Mouse (Mus musculus) liver, embryonic 12.5 days (tissue): ENCODE results near the gene Cnnm3. TPM values are rescaled to one million over a fixed set of nuclear protein-coding genes. Genes with fewer than 3 reads are reported as not detected.

Source experiments
- ATAC-seq: fragments of 200-750 bp; cut with Nextera tagmentation; 2 replicates; pipeline ENCODE4 v1.8.0; 2017; ENCODE audit warnings: moderate number of reproducible peaks, mild to moderate bottlenecking, moderate library complexity
- H3K27ac ChIP-seq: fragments of 300-500 bp; sonication (generic); 2 replicates; pipeline ENCODE4 v1.5.1; 2016; ENCODE audit warnings: mild to moderate bottlenecking
- H3K27me3 ChIP-seq: fragments of 300-500 bp; sonication (generic); replicated peaks from 2 replicates; pipeline ENCODE4 v1.6.1; 2016; ENCODE audit warnings: mild to moderate bottlenecking, moderate library complexity
- H3K36me3 ChIP-seq: fragments of 300-500 bp; sonication (generic); 2 replicates; pipeline ENCODE4 v1.6.1; 2016; ENCODE audit warnings: mild to moderate bottlenecking, moderate library complexity
- H3K4me1 ChIP-seq: fragments of 300-500 bp; sonication (generic); 2 replicates; pipeline ENCODE4 v1.6.1; 2016
- H3K4me2 ChIP-seq: fragments of 300-500 bp; sonication (generic); 2 replicates; pipeline ENCODE4 v1.6.1; 2016; ENCODE audit warnings: mild to moderate bottlenecking, moderate library complexity
- H3K4me3 ChIP-seq: fragments of 300-500 bp; sonication (generic); 2 replicates; pipeline ENCODE4 v1.5.1; 2016; ENCODE audit warnings: mild to moderate bottlenecking, moderate library complexity
- H3K9ac ChIP-seq: fragments of 300-500 bp; sonication (generic); 2 replicates; pipeline ENCODE4 v1.6.1; 2016; ENCODE audit warnings: mild to moderate bottlenecking, moderate library complexity
- H3K9me3 ChIP-seq: fragments of 300-500 bp; sonication (generic); replicated peaks from 2 replicates; pipeline ENCODE4 v1.6.1; 2016; ENCODE audit warnings: mild to moderate bottlenecking, moderate library complexity
- WGBS: fragments of 180-500 bp; shearing (Covaris S2); methylation state at CpG from one replicate; pipeline ENCODE4 v1.1.7; 2016; ENCODE audit not compliant: insufficient replicate concordance; 5-methylcytosine and 5-hydroxymethylcytosine counted together
- polyA plus RNA-seq: library from polyadenylated mRNA; unstranded; fragments of >200 nt; fragmentation: Nextera tagmentation; extraction: Ambion mirVana; gene quantifications from 2 replicates; pipeline ENCODE4 v1.2.1, GENCODE M21; 2016

The Cnnm3 gene
- polyA plus RNA-seq, 1 experiment from 2014 or later, result 1.3 TPM

- Histone ChIP-seq H3K4me1 (peaks cover 30% of the 10 kb centered on the region), H3K36me3 (peaks cover 59% of the 10 kb centered on the region)
Measured at GRCm38 (mm10) chr1:36551904-36552303, 40.2 kb downstream of the Cnnm3 start.

GRCm38 (mm10) chr1:36552506-36552905 is 40.8 kb downstream of the Cnnm3 start:
- no peak for ATAC-seq
- Histone ChIP-seq H3K9ac (no peak overlapping the region), H3K4me2 (no peak overlapping the region), H3K4me1 (peaks cover 29% of the 10 kb centered on the region), H3K4me3 (no peak overlapping the region), H3K36me3 (peaks cover 59% of the 10 kb centered on the region), H3K27me3 (peaks cover 43% of the 10 kb centered on the region), H3K9me3 (no peaks in the 10 kb centered on the region), H3K27ac (no peak overlapping the region)
- WGBS, result 80% methylated on average over 16 of the region's 16 CpGs

More at GRCm38 (mm10) chr1:36551904-36552303, 40.2 kb downstream of the Cnnm3 start:
- Histone ChIP-seq H3K4me3 (no peak overlapping the region), H3K4me2 (no peak overlapping the region), H3K27me3 (peaks cover 37% of the 10 kb centered on the region), H3K27ac (no peak overlapping the region), H3K9ac (no peak overlapping the region), H3K9me3 (no peaks in the 10 kb centered on the region)
- 83% methylated on average over 17 of the region's 17 CpGs for WGBS
- ATAC-seq, result no peak

- H3K9ac ChIP-seq, result no peak overlapping the region
- H3K9me3 ChIP-seq, result no peaks in the 10 kb centered on the region
- ATAC-seq, result no peak
- no peak overlapping the region for H3K4me3 ChIP-seq
- peaks cover 47% of the 10 kb centered on the region for H3K36me3 ChIP-seq
- 0 out of 2 replicates have a peak overlapping the region, but pooled peaks have one; percentile 8 for H3K27ac ChIP-seq
- peaks cover 66% of the 10 kb centered on the region for H3K27me3 ChIP-seq
- H3K4me1 ChIP-seq, result peaks cover 29% of the 10 kb centered on the region
- H3K4me2 ChIP-seq, result peak overlapping the region; percentile 68
- 39% methylated on average over 21 of the region's 21 CpGs for WGBS
Measured at GRCm38 (mm10) chr1:36554633-36555399, 43.1 kb downstream of the Cnnm3 start.

- WGBS, result 15% methylated on average over 8 of the region's 8 CpGs
- Histone ChIP-seq H3K4me1 (peaks cover 29% of the 10 kb centered on the region), H3K27me3 (peaks cover 77% of the 10 kb centered on the region), H3K9me3 (no peaks in the 10 kb centered on the region), H3K27ac (peak overlapping the region; percentile 76), H3K36me3 (peaks cover 36% of the 10 kb centered on the region), H3K9ac (peak overlapping the region; percentile 69), H3K4me3 (peak overlapping the region; percentile 61), H3K4me2 (peak overlapping the region; percentile 68)
- no peak for ATAC-seq
Measured at GRCm38 (mm10) chr1:36555798-36556395, 44.2 kb downstream of the Cnnm3 start.

- Histone ChIP-seq H3K4me3 (peak overlapping the region; percentile 61), H3K4me2 (peak overlapping the region; percentile 68), H3K9me3 (no peaks in the 10 kb centered on the region), H3K9ac (peak overlapping the region; percentile 69), H3K4me1 (peaks cover 31% of the 10 kb centered on the region), H3K27ac (peak overlapping the region; percentile 76), H3K27me3 (peaks cover 86% of the 10 kb centered on the region), H3K36me3 (peaks cover 29% of the 10 kb centered on the region)
- peak; percentile 55 for ATAC-seq
- WGBS, result under 1% methylated on average over 52 of the region's 52 CpGs
Measured at GRCm38 (mm10) chr1:36556553-36557456, 45.1 kb downstream of the Cnnm3 start.

- peak overlapping the region; percentile 76 for H3K27ac ChIP-seq
Measured at GRCm38 (mm10) chr1:36557457-36558011, 45.9 kb downstream of the Cnnm3 start.

GRCm38 (mm10) chr1:36558031-36558993 is 46.6 kb downstream of the Cnnm3 start, which contains the start of gene Sema4c:
Gene Sema4c, minus strand, starts transcription at chr1:36558349.
- Histone ChIP-seq H3K27me3 (peaks cover 100% of the 10 kb centered on the region), H3K4me3 (peak within 1 kb of the TSS; percentile 61), H3K9ac (peak within 1 kb of the TSS; percentile 69), H3K4me1 (peaks cover 46% of the 10 kb centered on the region), H3K9me3 (no peaks in the 10 kb centered on the region), H3K36me3 (peaks cover 14% of the 10 kb centered on the region), H3K4me2 (peak within 1 kb of the TSS; percentile 68), H3K27ac (peak within 1 kb of the TSS; percentile 76)
- peak; percentile 14; the same call in 1 of the 2 replicates for ATAC-seq
- WGBS, result 1% methylated on average over 69 of the region's 69 CpGs

More at GRCm38 (mm10) chr1:36557457-36558011, 45.9 kb downstream of the Cnnm3 start:
- Histone ChIP-seq H3K9me3 (no peaks in the 10 kb centered on the region), H3K27me3 (peaks cover 94% of the 10 kb centered on the region), H3K4me2 (peak overlapping the region; percentile 68), H3K4me1 (peaks cover 38% of the 10 kb centered on the region), H3K36me3 (peaks cover 22% of the 10 kb centered on the region), H3K4me3 (peak overlapping the region; percentile 61), H3K9ac (peak overlapping the region; percentile 69)
- WGBS, result under 1% methylated on average over 43 of the region's 48 CpGs
- peak; percentile 36 for ATAC-seq

- H3K27me3 ChIP-seq, result peaks cover 100% of the 10 kb centered on the region
- 0 out of 2 replicates have a peak, but pooled peaks cover 5% of the 10 kb centered on the region for H3K36me3 ChIP-seq
- WGBS, result 7% methylated on average over 4 of the region's 4 CpGs
- H3K4me1 ChIP-seq, result peaks cover 47% of the 10 kb centered on the region
- no peak overlapping the region for H3K4me3 ChIP-seq
- no peak overlapping the region for H3K9ac ChIP-seq
- no peak overlapping the region for H3K27ac ChIP-seq
- no peak for ATAC-seq
- no peaks in the 10 kb centered on the region for H3K9me3 ChIP-seq
- H3K4me2 ChIP-seq, result peak overlapping the region; percentile 68; the same call in 1 of the 2 replicates
Measured at GRCm38 (mm10) chr1:36559256-36559655, 47.6 kb downstream of the Cnnm3 start.

GRCm38 (mm10) chr1:36559888-36560287 is 48.2 kb downstream of the Cnnm3 start:
- Histone ChIP-seq H3K9ac (no peak overlapping the region), H3K27me3 (peaks cover 100% of the 10 kb centered on the region), H3K27ac (no peak overlapping the region), H3K4me3 (no peak overlapping the region), H3K4me2 (no peak overlapping the region), H3K4me1 (peaks cover 44% of the 10 kb centered on the region), H3K36me3 (no peaks in the 10 kb centered on the region), H3K9me3 (no peaks in the 10 kb centered on the region)
- 19% methylated on average over 5 of the region's 5 CpGs for WGBS
- no peak for ATAC-seq

- no peaks in the 10 kb centered on the region for H3K36me3 ChIP-seq
- H3K9me3 ChIP-seq, result no peaks in the 10 kb centered on the region
- H3K4me2 ChIP-seq, result no peak overlapping the region
- H3K27me3 ChIP-seq, result peaks cover 94% of the 10 kb centered on the region
- WGBS, result 29% methylated on average over 6 of the region's 6 CpGs
- no peak overlapping the region for H3K27ac ChIP-seq
- H3K4me3 ChIP-seq, result no peak overlapping the region
- peaks cover 34% of the 10 kb centered on the region for H3K4me1 ChIP-seq
- ATAC-seq, result no peak
- H3K9ac ChIP-seq, result no peak overlapping the region
Measured at GRCm38 (mm10) chr1:36560903-36561302, 49.2 kb downstream of the Cnnm3 start.
